Mouse (Mus musculus) hematopoietic stem cell, adult 5-6 weeks (primary cell): ENCODE results near the gene Slc25a40. TPM values are rescaled to one million over a fixed set of nuclear protein-coding genes. Genes with fewer than 3 reads are reported as not detected.

Experiments used
- ATAC-seq, 2 experiments: fragments of 125-278 bp in 1 of 2; replicated peaks in 1 of 2; 2 replicates each; pipeline ENCODE4 v1.8.0; 2016 to 2017; ENCODE audit warnings: inconsistent platforms in 2 of 2, mild to moderate bottlenecking in 2 of 2, moderate number of reproducible peaks in 2 of 2, low read depth in 1 of 2, moderate TSS enrichment in 1 of 2; ENCODE audit not compliant: low FRiP score in 2 of 2, poor library complexity in 2 of 2, severe bottlenecking in 2 of 2, insufficient read depth in 1 of 2, low TSS enrichment in 1 of 2
- total RNA-seq: library from RNA; stranded (forward); fragments of 172-1452, 232-1000 nt; gene quantifications from 2 replicates; pipeline ENCODE4 v1.2.3, GENCODE M21; 2017

Slc25a40 gene
- total RNA-seq, 1 experiment from 2014 or later, result 12.5 TPM

- ATAC-seq, result no peak
These were observed 65.5 kb downstream of the Slc25a40 start for GRCm38 (mm10) chr5:8487989-8488700.

GRCm38 (mm10) chr5:8488701-8489297 is 66.1 kb downstream of the Slc25a40 start:
- ATAC-seq, result no peak

- peak; percentile 70 to 83 for ATAC-seq
These were observed 66.9 kb downstream of the Slc25a40 start for GRCm38 (mm10) chr5:8489471-8490110.

GRCm38 (mm10) chr5:8491778-8492177 is 69.1 kb downstream of the Slc25a40 start:
- ATAC-seq, result peak in 1 of 2 experiments; percentile 67; a peak in 1 of 4 replicates

Other genes with a start within 250 kb of the Slc25a40 start
- 10.6 and 15.7 TPM in 2 replicates for gene Adam22, start 54.7 kb upstream of the Slc25a40 start, total RNA-seq
- gene Dbf4, start 134 bp upstream of the Slc25a40 start, total RNA-seq, result 67.7 and 74.9 TPM in 2 replicates
- gene Rundc3b, start 200.1 kb downstream of the Slc25a40 start, total RNA-seq, result 3.9 and 4.2 TPM in 2 replicates
- 3.1 and 5.0 TPM in 2 replicates for gene Abcb1a, start 237.2 kb downstream of the Slc25a40 start, total RNA-seq